Mouse (Mus musculus) cerebellum, adult 2 months (tissue): ENCODE results near the gene Vcam1. TPM values are rescaled to one million over a fixed set of nuclear protein-coding genes. Genes with fewer than 3 reads are reported as not detected.

ENCODE experiments used
- DNase-seq, 2 experiments: peaks; one replicate each; pipeline ENCODE4 v3.0.0; 2021
- H3K27ac ChIP-seq: fragments of 200-500 bp; 2 replicates; pipeline ENCODE4 v1.5.1; 2012; ENCODE audit warnings: low read length, control low read depth, inconsistent platforms; ENCODE audit not compliant: insufficient read depth
- H3K27me3 ChIP-seq: fragments of 200-500 bp; 2 replicates; pipeline ENCODE4 v1.6.1; 2012; ENCODE audit warnings: inconsistent platforms, mild to moderate bottlenecking, low read length, moderate library complexity; ENCODE audit not compliant: control insufficient read depth, insufficient read depth
- H3K4me1 ChIP-seq: fragments of 200-500 bp; 2 replicates; pipeline ENCODE4 v1.6.1; 2011; ENCODE audit warnings: low read length; ENCODE audit not compliant: control insufficient read depth, insufficient read depth
- H3K4me3 ChIP-seq: fragments of 200-500 bp; replicated peaks from 2 replicates; pipeline ENCODE3; 2011; ENCODE audit warnings: mild to moderate bottlenecking, low read depth, low read length, control low read depth; ENCODE audit not compliant: insufficient read depth
- CTCF ChIP-seq: fragments of 200-500 bp; IDR thresholded peaks from 2 replicates; pipeline ENCODE4 v1.5.1; 2011; ENCODE audit warnings: low read depth, mild to moderate bottlenecking, control low read depth, low read length, moderate library complexity, borderline replicate concordance; ENCODE audit not compliant: insufficient read depth
- POLR2A ChIP-seq: fragments of 200-500 bp; IDR thresholded peaks from 2 replicates; pipeline ENCODE4 v1.6.1; 2011; ENCODE audit warnings: low read length, control low read depth, borderline replicate concordance; ENCODE audit not compliant: insufficient read depth
- WGBS: fragments of 180-500 bp; shearing (Covaris S2); methylation state at CpG from one replicate; pipeline ENCODE4 v1.1.7; 2018; 5-methylcytosine and 5-hydroxymethylcytosine counted together
- polyA plus RNA-seq: library from polyadenylated mRNA; depleted of rRNA; stranded (reverse); fragments of >200 nt; gene quantifications from 2 replicates; pipeline ENCODE4 v1.2.3, GENCODE M21; 2012

Gene Vcam1
- polyA plus RNA-seq, 1 experiment: 9.3 TPM

GRCm38 (mm10) chr3:116130711-116131110 is 1.2 kb upstream of the Vcam1 start:
- H3K27ac ChIP-seq: no peak overlapping the region
- no peak for DNase-seq
- TF ChIP-seq CTCF: no peak
- no peak for TF ChIP-seq POLR2A
- H3K27me3 ChIP-seq: peaks cover 2% of the 10 kb centered on the region; the same call in 1 of the 2 replicates
- no peaks in the 10 kb centered on the region for H3K4me1 ChIP-seq
- 73% methylated on average over 3 of the region's 3 CpGs for WGBS
- no peak overlapping the region for H3K4me3 ChIP-seq

- Histone ChIP-seq H3K4me3 (no peak overlapping the region), H3K27ac (no peak overlapping the region), H3K27me3 (peaks cover 2% of the 10 kb centered on the region; the same call in 1 of the 2 replicates), H3K4me1 (no peaks in the 10 kb centered on the region)
- 56% methylated on average over 4 of the region's 4 CpGs for WGBS
- DNase-seq: no peak
- TF ChIP-seq POLR2A: no peak
- TF ChIP-seq CTCF: no peak
These were observed 530 bp upstream of the Vcam1 start for GRCm38 (mm10) chr3:116129841-116130595.

GRCm38 (mm10) chr3:116128311-116129204 is 930 bp downstream of the Vcam1 start:
- TF ChIP-seq POLR2A: no peak
- Histone ChIP-seq H3K4me3 (no peak overlapping the region), H3K27ac (no peak overlapping the region), H3K4me1 (no peaks in the 10 kb centered on the region), H3K27me3 (peaks cover 2% of the 10 kb centered on the region; the same call in 1 of the 2 replicates)
- WGBS: 11% methylated on average over 18 of the region's 18 CpGs
- DNase-seq: no peak

GRCm38 (mm10) chr3:116127836-116128235 is 1.7 kb downstream of the Vcam1 start:
- DNase-seq: no peak
- Histone ChIP-seq H3K27me3 (peaks cover 2% of the 10 kb centered on the region; the same call in 1 of the 2 replicates), H3K27ac (no peak overlapping the region), H3K4me3 (no peak overlapping the region), H3K4me1 (no peaks in the 10 kb centered on the region)
- TF ChIP-seq CTCF: no peak
- no peak for TF ChIP-seq POLR2A
- WGBS: 46% methylated on average over 3 of the region's 3 CpGs

- no peak overlapping the region for H3K4me3 ChIP-seq
- no peaks in the 10 kb centered on the region for H3K4me1 ChIP-seq
- 50% methylated on average over 2 of the region's 2 CpGs for WGBS
- H3K27ac ChIP-seq: no peak overlapping the region
- DNase-seq: no peak
- no peak for TF ChIP-seq POLR2A
- no peak for TF ChIP-seq CTCF
- peaks cover 2% of the 10 kb centered on the region; the same call in 1 of the 2 replicates for H3K27me3 ChIP-seq
These were observed 2.2 kb downstream of the Vcam1 start for GRCm38 (mm10) chr3:116127281-116127680.

- TF ChIP-seq POLR2A (no peak), CTCF (no peak)
- WGBS: 74% methylated on average over 7 of the region's 7 CpGs
- H3K27ac ChIP-seq: no peak overlapping the region
- no peak overlapping the region for H3K4me3 ChIP-seq
- no peaks in the 10 kb centered on the region for H3K4me1 ChIP-seq
- peaks cover 2% of the 10 kb centered on the region; the same call in 1 of the 2 replicates for H3K27me3 ChIP-seq
- DNase-seq: no peak
These were observed 2.8 kb downstream of the Vcam1 start for GRCm38 (mm10) chr3:116126508-116127190.

DNA sequence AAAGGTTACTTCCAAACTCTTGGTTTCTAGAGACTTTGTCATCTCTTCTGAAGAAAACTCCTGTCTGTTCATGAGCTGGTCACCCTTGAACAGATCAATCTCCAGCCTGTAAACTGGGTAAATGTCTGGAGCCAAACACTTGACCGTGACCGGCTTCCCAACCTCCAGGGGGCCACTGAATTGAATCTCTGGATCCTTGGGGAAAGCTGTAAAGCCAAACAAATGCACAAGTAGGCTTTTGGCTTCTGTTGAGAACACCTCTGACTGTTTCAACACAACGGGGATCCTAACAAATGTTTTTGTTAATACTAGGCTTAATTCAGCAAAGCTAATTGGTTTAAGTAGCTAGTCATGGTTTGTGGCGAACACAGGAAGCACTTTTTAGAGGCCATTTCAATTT is 3.4 kb downstream of the Vcam1 start:
- Histone ChIP-seq H3K4me1 (no peaks in the 10 kb centered on the region), H3K27me3 (peaks cover 2% of the 10 kb centered on the region; the same call in 1 of the 2 replicates), H3K4me3 (no peak overlapping the region), H3K27ac (no peak overlapping the region)
- TF ChIP-seq POLR2A: no peak
- no peak for TF ChIP-seq CTCF
- no peak for DNase-seq
- 17% methylated on average over 4 of the region's 4 CpGs for WGBS
